Mouse (Mus musculus) hindbrain, embryonic 15.5 days (tissue): ENCODE data around the gene Klf9. TPM values are rescaled to one million over a fixed set of nuclear protein-coding genes. Genes with fewer than 3 reads are reported as not detected.

Experiments used
- ATAC-seq: fragments of 200-750 bp; cut with Nextera tagmentation; 2 replicates; pipeline ENCODE4 v1.8.0; 2017; ENCODE audit warnings: low read depth, moderate number of reproducible peaks, moderate TSS enrichment; ENCODE audit not compliant: low FRiP score
- H3K27ac ChIP-seq: fragments of 300-500 bp; sonication (generic); replicated peaks from 2 replicates; pipeline ENCODE4 v1.5.1; 2015; ENCODE audit warnings: mild to moderate bottlenecking, inconsistent platforms
- H3K27me3 ChIP-seq: fragments of 300-500 bp; sonication (generic); 2 replicates; pipeline ENCODE4 v1.6.1; 2015; ENCODE audit warnings: control low read depth, inconsistent platforms
- H3K36me3 ChIP-seq: fragments of 300-500 bp; sonication (generic); 2 replicates; pipeline ENCODE4 v1.6.1; 2015; ENCODE audit warnings: control low read depth, inconsistent platforms
- H3K4me1 ChIP-seq: fragments of 300-500 bp; sonication (generic); replicated peaks from 2 replicates; pipeline ENCODE4 v1.6.1; 2015; ENCODE audit warnings: control low read depth, inconsistent platforms
- H3K4me2 ChIP-seq: fragments of 300-500 bp; sonication (generic); 2 replicates; pipeline ENCODE4 v1.6.1; 2015; ENCODE audit warnings: moderate library complexity, mild to moderate bottlenecking, inconsistent platforms
- H3K4me3 ChIP-seq: fragments of 300-500 bp; sonication (generic); 2 replicates; pipeline ENCODE4 v1.5.1; 2015; ENCODE audit warnings: mild to moderate bottlenecking, inconsistent platforms
- H3K9ac ChIP-seq: fragments of 300-500 bp; sonication (generic); 2 replicates; pipeline ENCODE4 v1.6.1; 2015; ENCODE audit warnings: inconsistent platforms
- H3K9me3 ChIP-seq: fragments of 300-500 bp; sonication (generic); 2 replicates; pipeline ENCODE4 v1.6.1; 2016; ENCODE audit warnings: control low read depth, inconsistent platforms
- WGBS: fragments of 180-500 bp; shearing (Covaris S2); methylation state at CpG from one replicate; pipeline ENCODE4 v1.1.7; 2015; 5-methylcytosine and 5-hydroxymethylcytosine counted together
- microRNA counts: library from miRNA; unstranded; fragments of <30 nt; microRNA quantifications from one replicate; lab custom pipeline; 2016
- microRNA-seq: library from miRNA; unstranded; fragments of <30 nt; microRNA quantifications from one replicate; pipeline ENCODE4, GENCODE M21; 2016
- polyA plus RNA-seq: library from polyadenylated mRNA; unstranded; fragments of >200 nt; fragmentation: Nextera tagmentation; extraction: Ambion mirVana; gene quantifications from 2 replicates; pipeline ENCODE4 v1.2.1, GENCODE M21; 2015

Gene Klf9
- polyA plus RNA-seq, 1 experiment from 2014 or later = 5.0 TPM

DNA sequence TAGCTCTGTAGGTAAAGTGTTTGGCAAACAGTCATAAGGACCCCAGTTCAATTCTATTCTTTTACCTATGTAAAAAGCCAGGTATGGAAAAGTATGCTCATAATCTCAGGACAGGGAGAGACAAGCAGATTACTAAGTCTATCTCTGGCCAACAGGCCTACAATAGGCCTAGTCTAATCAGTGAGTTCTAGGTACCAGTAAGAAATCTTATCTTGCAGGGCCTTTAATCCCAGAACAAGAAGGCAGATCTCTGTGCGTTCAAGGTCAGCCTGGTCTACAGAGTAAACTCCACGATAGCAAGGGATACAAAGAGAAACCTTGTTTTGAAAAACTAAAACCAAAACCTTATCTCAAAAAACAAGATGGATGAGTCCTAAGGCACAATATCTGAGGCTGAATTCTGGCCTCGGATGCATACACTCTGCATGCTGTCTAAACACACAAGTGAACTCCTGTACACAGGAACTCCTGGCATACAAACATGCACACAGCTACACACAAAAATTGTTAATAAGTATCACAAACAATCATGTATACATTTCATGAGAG, 62.6 kb downstream of the Klf9 start:
- WGBS = 92% methylated on average over 3 of the region's 3 CpGs
- no peaks in the 10 kb centered on the region for H3K4me1 ChIP-seq
- H3K9ac ChIP-seq = no peak overlapping the region
- H3K4me3 ChIP-seq = no peak overlapping the region
- no peak overlapping the region for H3K4me2 ChIP-seq
- no peaks in the 10 kb centered on the region for H3K9me3 ChIP-seq
- no peaks in the 10 kb centered on the region for H3K27me3 ChIP-seq
- peaks cover 26% of the 10 kb centered on the region for H3K36me3 ChIP-seq
- no peak for ATAC-seq
- no peak overlapping the region for H3K27ac ChIP-seq

GRCm38 (mm10) chr19:23211325-23211724, 70.3 kb downstream of the Klf9 start:
- WGBS = 86% methylated on average over 6 of the region's 6 CpGs
- Histone ChIP-seq H3K27me3 (no peaks in the 10 kb centered on the region), H3K9me3 (no peaks in the 10 kb centered on the region), H3K9ac (no peak overlapping the region), H3K4me2 (no peak overlapping the region), H3K4me1 (no peaks in the 10 kb centered on the region), H3K4me3 (no peak overlapping the region), H3K36me3 (peaks cover 36% of the 10 kb centered on the region), H3K27ac (no peak overlapping the region)
- no peak for ATAC-seq

DNA sequence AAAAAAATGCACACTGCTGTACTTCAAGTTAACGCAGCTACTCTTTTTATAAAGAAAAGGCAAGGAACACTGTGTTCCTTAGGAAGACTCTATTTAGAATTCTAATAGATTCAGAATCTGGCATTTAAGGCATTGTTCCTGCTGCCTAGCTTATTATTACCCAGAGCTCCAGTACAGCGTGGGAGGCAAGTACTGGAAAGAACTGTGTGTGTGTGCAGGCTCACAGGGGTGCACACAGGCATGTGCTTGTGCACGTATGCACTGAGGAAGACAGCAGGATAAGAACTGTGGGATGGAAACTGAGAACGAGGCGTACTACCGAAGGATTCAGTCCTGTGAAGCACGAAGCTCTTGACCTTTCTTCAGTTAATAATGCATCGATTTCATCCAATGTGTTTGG, 73.3 kb downstream of the Klf9 start:
- 68% methylated on average over 8 of the region's 8 CpGs for WGBS
- Histone ChIP-seq H3K9ac (no peak overlapping the region), H3K36me3 (peaks cover 32% of the 10 kb centered on the region), H3K4me2 (no peak overlapping the region), H3K4me3 (no peak overlapping the region), H3K9me3 (no peaks in the 10 kb centered on the region), H3K27me3 (no peaks in the 10 kb centered on the region), H3K27ac (no peak overlapping the region), H3K4me1 (no peaks in the 10 kb centered on the region)
- no peak for ATAC-seq

MicroRNA genes within 50 kb of the gene (microRNA counts, 519-probe panel; counts per million panel counts)
- microRNA mmu-miR-1192 (lab: Ali Mortazavi, UCI) = not detected

Small RNAs within 50 kb of the gene (microRNA-seq; reads per million reads assigned to microRNA genes)
- gene Mir1192 = not detected

Other genes with a start within 250 kb of the Klf9 start
- 21.6 and 28.1 TPM in 2 replicates for gene Smc5, start 132.7 kb downstream of the Klf9 start, polyA plus RNA-seq